Mouse (Mus musculus): ENCODE results near the gene Wnt7b.

The Wnt7b gene

GRCm38 (mm10) chr15:85507370-85508014, 74.8 kb downstream of the Wnt7b start:
- no peak for DNase-seq (ENCODE audit: low read depth, low spot score)

GRCm38 (mm10) chr15:85506680-85507079, 75.6 kb downstream of the Wnt7b start:
- no peak for DNase-seq (ENCODE audit: low read depth, low spot score)

GRCm38 (mm10) chr15:85505118-85505925, 77.0 kb downstream of the Wnt7b start:
- DNase-seq (ENCODE audit: low read depth, low spot score), result no peak

GRCm38 (mm10) chr15:85503127-85503526, 79.1 kb downstream of the Wnt7b start, which contains the start of gene 7530416G11Rik:
Gene 7530416G11Rik (minus strand): TSS chr15:85503227.
- DNase-seq (ENCODE audit: low read depth, low spot score), result no peak

- no peak for DNase-seq (ENCODE audit: low read depth, low spot score)
These were observed 82.0 kb downstream of the Wnt7b start for GRCm38 (mm10) chr15:85500267-85500666.

- no peak for DNase-seq (ENCODE audit: low read depth, low spot score)
These were observed 84.2 kb downstream of the Wnt7b start for GRCm38 (mm10) chr15:85497981-85498475.

GRCm38 (mm10) chr15:85497548-85497947, 84.7 kb downstream of the Wnt7b start:
- DNase-seq (ENCODE audit: low read depth, low spot score), result no peak

- DNase-seq (ENCODE audit: low read depth, low spot score), result no peak
These were observed 88.1 kb downstream of the Wnt7b start for GRCm38 (mm10) chr15:85494163-85494621.

GRCm38 (mm10) chr15:85489751-85490150, 92.5 kb downstream of the Wnt7b start:
- no peak for DNase-seq (ENCODE audit: low read depth, low spot score)

- DNase-seq (ENCODE audit: low read depth, low spot score), result no peak
These were observed 93.4 kb downstream of the Wnt7b start for GRCm38 (mm10) chr15:85488900-85489299.
